Mouse (Mus musculus): ENCODE data around the gene Tmem221.
"Not testable (repeated sequence)": the region's sequence is repeated elsewhere in the genome, so short reads cannot be mapped to it uniquely, and the experiment has no call there.

The Tmem221 gene

GRCm38 (mm10) chr8:71545053-71545452 is 13.6 kb downstream of the Tmem221 start:
- no peak for DNase-seq

- DNase-seq: no peak
These were observed 14.9 kb downstream of the Tmem221 start for GRCm38 (mm10) chr8:71543755-71544154.

GRCm38 (mm10) chr8:71542632-71543343 is 15.9 kb downstream of the Tmem221 start, which contains the start of gene Mvb12a:
Gene Mvb12a (plus strand): TSS chr8:71542922.
- peak; percentile 93 to 94 for DNase-seq

GRCm38 (mm10) chr8:71537028-71537867 is 21.4 kb downstream of the Tmem221 start, which contains the start of gene Bst2:
Gene Bst2 (minus strand): TSS chr8:71537456.
- peak; percentile 76 to 89 for DNase-seq

GRCm38 (mm10) chr8:71535663-71536062 is 23.0 kb downstream of the Tmem221 start:
- DNase-seq: no peak

- no peak for DNase-seq
These were observed 24.3 kb downstream of the Tmem221 start for GRCm38 (mm10) chr8:71534263-71534810.

- not testable (repeated sequence) for DNase-seq
These were observed 27.8 kb downstream of the Tmem221 start for GRCm38 (mm10) chr8:71530735-71531467.

GRCm38 (mm10) chr8:71528362-71529073 is 30.2 kb downstream of the Tmem221 start:
- no peak for DNase-seq

- no peak for DNase-seq
These were observed 31.4 kb downstream of the Tmem221 start for GRCm38 (mm10) chr8:71527162-71527870.

- no peak for DNase-seq
These were observed 32.4 kb downstream of the Tmem221 start for GRCm38 (mm10) chr8:71526272-71526671.

- no peak for DNase-seq
These were observed 33.2 kb downstream of the Tmem221 start, which contains the start of gene Ccdc194 for GRCm38 (mm10) chr8:71525226-71526050. Gene Ccdc194 (minus strand): TSS chr8:71525711.

GRCm38 (mm10) chr8:71521634-71522033 is 37.0 kb downstream of the Tmem221 start:
- peak; percentile 85 to 94 for DNase-seq

- peak in 1 of 2 experiments; percentile 52 for DNase-seq
These were observed 39.4 kb downstream of the Tmem221 start for GRCm38 (mm10) chr8:71519037-71519825.

- no peak for DNase-seq
These were observed 41.9 kb downstream of the Tmem221 start for GRCm38 (mm10) chr8:71516786-71517185.

GRCm38 (mm10) chr8:71515043-71515442 is 43.6 kb downstream of the Tmem221 start:
- no peak for DNase-seq

- DNase-seq: no peak
These were observed 45.5 kb downstream of the Tmem221 start for GRCm38 (mm10) chr8:71513018-71513754.

GRCm38 (mm10) chr8:71511644-71512043 is 47.0 kb downstream of the Tmem221 start, which contains the start of gene Plvap:
Gene Plvap (minus strand): TSS chr8:71511752.
- DNase-seq: no peak

GRCm38 (mm10) chr8:71509316-71509715 is 49.4 kb downstream of the Tmem221 start:
- no peak for DNase-seq

Measured in spleen, adult 18-20 months (tissue).